Mouse (Mus musculus) intestine, postnatal 0 days (tissue): ENCODE measurements around the gene Olfr765. TPM values are rescaled to one million over a fixed set of nuclear protein-coding genes. Genes with fewer than 3 reads are reported as not detected.

ENCODE experiments used
- ATAC-seq: fragments of 200-750 bp; cut with Nextera tagmentation; 2 replicates; pipeline ENCODE4 v1.8.0; 2017; ENCODE audit warnings: mild to moderate bottlenecking, moderate TSS enrichment, moderate library complexity
- H3K27ac ChIP-seq: fragments of 300-500 bp; sonication (generic); 2 replicates; pipeline ENCODE4 v1.5.1; 2014; ENCODE audit warnings: mild to moderate bottlenecking, low read depth, low read length, moderate library complexity
- H3K27me3 ChIP-seq: fragments of 300-500 bp; sonication (generic); replicated peaks from 2 replicates; pipeline ENCODE4 v1.6.1; 2014; ENCODE audit warnings: low read length, mixed read lengths; ENCODE audit not compliant: control insufficient read depth, insufficient read depth
- H3K36me3 ChIP-seq: fragments of 300-500 bp; sonication (generic); 2 replicates; pipeline ENCODE4 v1.6.1; 2014; ENCODE audit warnings: mild to moderate bottlenecking, moderate library complexity; ENCODE audit not compliant: control insufficient read depth, insufficient read depth
- H3K4me1 ChIP-seq: fragments of 300-500 bp; sonication (generic); replicated peaks from 2 replicates; pipeline ENCODE4 v1.6.1; 2014; ENCODE audit warnings: antibody characterized with exemption, low read length, mixed read lengths; ENCODE audit not compliant: control insufficient read depth, insufficient read depth
- H3K4me2 ChIP-seq: fragments of 300-500 bp; sonication (generic); replicated peaks from 2 replicates; pipeline ENCODE4 v1.6.1; 2014; ENCODE audit warnings: low read depth, mild to moderate bottlenecking, moderate library complexity
- H3K4me3 ChIP-seq: fragments of 300-500 bp; sonication (generic); 2 replicates; pipeline ENCODE4 v1.5.1; 2014; ENCODE audit warnings: low read depth, low read length
- H3K9ac ChIP-seq: fragments of 300-500 bp; sonication (generic); 2 replicates; pipeline ENCODE4 v1.6.1; 2014; ENCODE audit warnings: mild to moderate bottlenecking, low read depth, low read length
- H3K9me3 ChIP-seq: fragments of 300-500 bp; sonication (generic); 2 replicates; pipeline ENCODE4 v1.6.1; 2016; ENCODE audit warnings: mixed run types; ENCODE audit not compliant: control insufficient read depth
- CTCF ChIP-seq: sonication (generic); IDR thresholded peaks from 2 replicates; pipeline ENCODE4 v1.5.1; 2016; ENCODE audit warnings: low read depth, mild to moderate bottlenecking, control low read depth, antibody characterized with exemption, moderate library complexity
- WGBS: fragments of 180-500 bp; shearing (Covaris S2); extraction: QIAGEN DNeasy Blood & Tissue Kit; methylation state at CpG from one replicate; pipeline ENCODE4 v1.1.7; 2014; 5-methylcytosine and 5-hydroxymethylcytosine counted together
- polyA plus RNA-seq: library from polyadenylated mRNA; unstranded; fragments of >200 nt; fragmentation: Nextera tagmentation; extraction: Ambion mirVana; gene quantifications from 2 replicates; pipeline ENCODE4 v1.2.1, GENCODE M21; 2015

The Olfr765 gene
- polyA plus RNA-seq, 1 experiment from 2014 or later, result not detected

DNA sequence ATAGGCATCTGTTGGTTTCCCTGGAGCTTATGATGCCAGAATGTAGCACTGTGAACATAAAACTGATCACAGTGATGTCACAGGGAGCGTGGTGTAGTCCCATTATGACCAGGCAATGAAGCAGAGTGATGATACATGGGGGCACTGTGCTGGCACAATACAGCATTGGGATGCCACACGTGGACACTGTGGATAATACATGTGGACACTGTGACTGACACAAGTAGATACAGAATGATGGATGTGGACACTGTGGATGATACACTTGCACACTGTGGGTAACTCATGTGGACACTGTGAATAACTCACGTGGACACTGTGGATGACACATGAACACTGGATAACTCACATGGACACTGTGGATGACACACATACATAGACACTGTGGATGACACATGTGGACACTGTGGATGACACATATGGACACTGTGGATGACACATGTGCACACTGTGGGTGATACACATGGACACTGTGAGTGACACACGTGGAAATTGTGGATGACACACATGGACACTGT is 53.2 kb downstream of the Olfr765 start:
- no peaks in the 10 kb centered on the region for H3K9me3 ChIP-seq
- no peak overlapping the region for H3K4me2 ChIP-seq
- no peak overlapping the region for H3K4me3 ChIP-seq
- no peak overlapping the region for H3K27ac ChIP-seq
- WGBS, result 69% methylated on average over 4 of the region's 4 CpGs
- H3K27me3 ChIP-seq, result no peaks in the 10 kb centered on the region
- no peak for TF ChIP-seq CTCF
- H3K4me1 ChIP-seq, result no peaks in the 10 kb centered on the region
- ATAC-seq, result no peak
- H3K36me3 ChIP-seq, result no peaks in the 10 kb centered on the region
- H3K9ac ChIP-seq, result no peak overlapping the region

DNA sequence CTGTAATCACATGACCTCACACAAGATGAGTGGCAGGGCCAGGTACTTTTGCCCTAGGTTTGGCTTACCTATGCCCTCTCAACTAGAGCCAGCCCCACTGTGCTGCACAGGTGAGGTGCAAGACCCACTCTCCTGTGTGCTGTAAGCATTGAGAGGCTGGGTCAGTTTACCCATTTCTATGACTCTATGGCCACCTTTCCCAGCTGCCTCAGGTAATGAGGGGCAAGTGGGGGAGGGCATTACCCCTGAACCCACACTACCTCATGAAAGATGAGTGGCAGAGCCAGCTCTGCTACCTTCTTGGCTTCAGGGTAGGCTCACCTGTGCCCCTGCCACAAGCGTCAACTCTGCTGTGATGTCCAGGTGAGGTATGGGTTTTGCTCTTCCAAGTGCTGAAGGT is 54.0 kb downstream of the Olfr765 start:
- WGBS, result 97% methylated on average over 1 of the region's 1 CpGs
- no peak overlapping the region for H3K4me2 ChIP-seq
- no peak overlapping the region for H3K9ac ChIP-seq
- H3K9me3 ChIP-seq, result no peaks in the 10 kb centered on the region
- ATAC-seq, result no peak
- no peaks in the 10 kb centered on the region for H3K27me3 ChIP-seq
- no peaks in the 10 kb centered on the region for H3K36me3 ChIP-seq
- H3K27ac ChIP-seq, result no peak overlapping the region
- no peak overlapping the region for H3K4me3 ChIP-seq
- H3K4me1 ChIP-seq, result no peaks in the 10 kb centered on the region
- TF ChIP-seq CTCF, result no peak

Other genes with a start within 250 kb of the Olfr765 start
- gene Dnajc14, start 245.9 kb downstream of the Olfr765 start, polyA plus RNA-seq, result 28.2 and 31.8 TPM in 2 replicates
- 5.1 and 5.7 TPM in 2 replicates for gene Tmem198b, start 245.6 kb downstream of the Olfr765 start, polyA plus RNA-seq
- 90.3 and 92.1 TPM in 2 replicates for gene Sarnp, start 232.7 kb downstream of the Olfr765 start, polyA plus RNA-seq
- 70.2 and 70.4 TPM in 2 replicates for gene Ormdl2, start 228.4 kb downstream of the Olfr765 start, polyA plus RNA-seq
- gene Gdf11, start 158.3 kb downstream of the Olfr765 start, polyA plus RNA-seq, result 0.99 and 1.6 TPM in 2 replicates
- gene Cd63, start 149.0 kb downstream of the Olfr765 start, polyA plus RNA-seq, result 939 and 945 TPM in 2 replicates
- 12.4 and 13.0 TPM in 2 replicates for gene Rdh5, start 127.1 kb downstream of the Olfr765 start, polyA plus RNA-seq
- gene Bloc1s1, start 126.0 kb downstream of the Olfr765 start, polyA plus RNA-seq, result 248 and 257 TPM in 2 replicates
- gene Itga7, start 116.2 kb downstream of the Olfr765 start, polyA plus RNA-seq, result 3.1 and 3.6 TPM in 2 replicates
- 232 and 250 TPM in 2 replicates for gene Mettl7b, start 89.0 kb downstream of the Olfr765 start, polyA plus RNA-seq
- gene Olfr9, start 60.6 kb downstream of the Olfr765 start, polyA plus RNA-seq, result not detected in 2 replicates
- gene Olfr763, start 39.2 kb downstream of the Olfr765 start, polyA plus RNA-seq, result not detected in 2 replicates
- not detected in 2 replicates for gene Olfr764-ps1, start 10.1 kb downstream of the Olfr765 start, polyA plus RNA-seq
- not detected in 2 replicates for gene Olfr766-ps1, start 19.0 kb upstream of the Olfr765 start, polyA plus RNA-seq
- not detected in 2 replicates for gene Olfr767, start 32.9 kb upstream of the Olfr765 start, polyA plus RNA-seq
- gene Olfr768, start 49.4 kb upstream of the Olfr765 start, polyA plus RNA-seq, result not detected in 2 replicates
- not detected in 2 replicates for gene Olfr769, start 67.9 kb upstream of the Olfr765 start, polyA plus RNA-seq
- not detected in 2 replicates for gene Olfr770, start 89.0 kb upstream of the Olfr765 start, polyA plus RNA-seq
- not detected in 2 replicates for gene Olfr771, start 114.8 kb upstream of the Olfr765 start, polyA plus RNA-seq
- not detected in 2 replicates for gene Olfr772, start 127.9 kb upstream of the Olfr765 start, polyA plus RNA-seq
- not detected in 2 replicates for gene Olfr773, start 137.4 kb upstream of the Olfr765 start, polyA plus RNA-seq
- not detected in 2 replicates for gene Olfr774, start 186.2 kb upstream of the Olfr765 start, polyA plus RNA-seq
- not detected in 2 replicates for gene Olfr775, start 198.4 kb upstream of the Olfr765 start, polyA plus RNA-seq
- not detected in 2 replicates for gene Olfr776, start 209.1 kb upstream of the Olfr765 start, polyA plus RNA-seq
- gene Olfr777, start 221.5 kb upstream of the Olfr765 start, polyA plus RNA-seq, result not detected in 2 replicates